Mouse (Mus musculus): ENCODE data around the gene Fam184a.
"Not testable (repeated sequence)": the region's sequence is repeated elsewhere in the genome, so short reads cannot be mapped to it uniquely, and the experiment has no call there.

Fam184a gene

GRCm38 (mm10) chr10:53691263-53691662, 59.7 kb downstream of the Fam184a start:
- DNase-seq (ENCODE audit: low read depth, low spot score) = no peak

DNA sequence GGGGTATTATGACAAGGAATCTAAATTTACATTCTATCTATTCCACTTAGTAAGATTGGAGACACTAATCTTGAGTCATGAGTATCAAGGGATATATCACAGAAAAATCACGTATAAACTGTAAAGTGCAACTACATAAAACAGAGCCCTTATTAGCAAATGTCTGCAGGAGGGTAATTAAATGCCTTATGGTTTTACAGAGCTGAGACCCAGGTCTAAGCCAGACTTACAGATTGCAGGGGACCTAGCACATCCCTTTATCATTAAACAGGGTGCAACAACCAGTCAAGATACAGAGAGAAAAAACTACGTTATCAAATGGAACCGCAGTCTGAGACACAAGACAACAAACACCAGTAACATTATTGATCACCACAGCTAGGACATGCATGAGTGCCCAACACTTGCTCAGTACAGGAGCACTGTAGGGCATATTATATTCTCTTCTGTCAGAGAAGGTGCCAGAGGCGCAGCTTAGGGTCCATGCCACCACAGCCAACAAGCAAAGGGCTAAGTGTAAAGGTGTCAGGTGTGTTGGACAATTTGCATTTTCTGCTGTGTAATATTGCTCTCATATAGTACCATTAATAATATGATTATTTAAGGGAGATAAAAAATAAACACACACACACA, 61.9 kb downstream of the Fam184a start:
- no peak for DNase-seq (ENCODE audit: low read depth, low spot score)

- no peak for DNase-seq (ENCODE audit: low read depth, low spot score)
Measured at GRCm38 (mm10) chr10:53688533-53688932, 62.4 kb downstream of the Fam184a start.

DNA sequence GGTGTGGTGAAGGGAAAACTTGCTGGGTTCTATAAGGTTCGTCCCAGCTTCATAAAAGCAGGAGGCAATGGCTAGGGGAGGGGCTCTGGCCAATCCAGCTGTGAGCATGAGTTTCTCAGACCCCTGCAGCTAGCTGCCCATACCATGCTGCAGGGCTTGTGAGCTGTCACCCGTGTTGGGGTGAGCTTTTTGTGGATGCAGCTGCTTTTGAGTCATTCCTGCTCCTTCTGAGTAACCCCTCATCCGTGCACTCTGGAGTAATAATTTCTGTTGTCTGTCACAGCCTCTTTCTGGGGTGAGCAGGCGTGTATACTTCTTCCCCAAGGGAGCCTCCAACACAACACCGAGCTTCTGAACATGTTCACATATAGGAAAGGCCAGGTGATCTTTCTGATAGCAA, 63.0 kb downstream of the Fam184a start:
- no peak for DNase-seq (ENCODE audit: low read depth, low spot score)

DNA sequence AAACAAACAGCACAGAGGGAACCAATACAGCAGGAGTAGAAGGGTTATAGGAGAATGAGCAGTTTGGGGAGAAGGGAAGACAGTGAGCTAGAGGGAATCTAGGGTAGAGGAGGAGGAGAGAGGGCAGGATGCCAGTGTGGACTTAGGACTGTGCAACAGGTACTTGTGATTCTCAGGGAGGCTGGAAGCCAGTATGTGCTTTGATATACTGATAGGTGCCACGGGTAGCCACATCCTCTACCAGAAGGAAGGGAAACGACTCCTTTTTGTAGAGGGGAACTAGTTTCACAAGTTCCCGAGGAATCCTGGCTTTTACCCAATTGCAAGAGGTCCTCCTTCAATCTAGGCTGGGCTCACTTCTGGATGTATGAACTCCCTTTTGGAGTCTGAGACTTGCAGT, 65.1 kb downstream of the Fam184a start:
- DNase-seq (ENCODE audit: low read depth, low spot score) = no peak

GRCm38 (mm10) chr10:53683226-53683625, 67.7 kb downstream of the Fam184a start:
- DNase-seq (ENCODE audit: low read depth, low spot score) = no peak

- no peak for DNase-seq (ENCODE audit: low read depth, low spot score)
Measured at GRCm38 (mm10) chr10:53679690-53680557, 71.0 kb downstream of the Fam184a start.

DNA sequence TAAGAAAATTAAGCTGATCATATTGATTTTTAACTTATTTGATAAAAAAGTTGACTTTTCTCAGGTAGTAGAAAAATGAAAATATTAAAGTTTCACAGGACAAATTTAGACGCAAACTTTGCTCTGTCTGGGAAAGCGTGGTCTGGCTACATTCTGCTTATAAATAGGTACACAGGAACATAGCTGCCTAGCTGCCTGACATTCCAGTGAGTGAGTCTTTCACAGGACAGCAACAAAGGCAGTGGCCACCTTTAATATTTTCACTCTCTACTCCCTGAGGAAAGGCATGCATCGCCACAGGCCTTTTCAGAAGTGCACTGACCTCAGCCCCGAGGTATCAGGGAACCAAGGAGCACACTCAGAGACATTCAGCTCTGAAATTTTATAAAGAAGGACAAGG, 89.1 kb downstream of the Fam184a start:
- no peak for DNase-seq (ENCODE audit: low read depth, low spot score)

- not testable (repeated sequence) for DNase-seq (ENCODE audit: low read depth, low spot score)
Measured at GRCm38 (mm10) chr10:53654239-53654638, 96.7 kb downstream of the Fam184a start.

- no peak for DNase-seq (ENCODE audit: low read depth, low spot score)
Measured at GRCm38 (mm10) chr10:53650683-53651082, 100.2 kb downstream of the Fam184a start.

- no peak for DNase-seq (ENCODE audit: low read depth, low spot score)
Measured at GRCm38 (mm10) chr10:53641507-53641906, 109.4 kb downstream of the Fam184a start.

- no peak for DNase-seq (ENCODE audit: low read depth, low spot score)
Measured at GRCm38 (mm10) chr10:53635246-53635971, 115.5 kb downstream of the Fam184a start.

- no peak for DNase-seq (ENCODE audit: low read depth, low spot score)
Measured at GRCm38 (mm10) chr10:53634160-53634559, 116.8 kb downstream of the Fam184a start.

DNA sequence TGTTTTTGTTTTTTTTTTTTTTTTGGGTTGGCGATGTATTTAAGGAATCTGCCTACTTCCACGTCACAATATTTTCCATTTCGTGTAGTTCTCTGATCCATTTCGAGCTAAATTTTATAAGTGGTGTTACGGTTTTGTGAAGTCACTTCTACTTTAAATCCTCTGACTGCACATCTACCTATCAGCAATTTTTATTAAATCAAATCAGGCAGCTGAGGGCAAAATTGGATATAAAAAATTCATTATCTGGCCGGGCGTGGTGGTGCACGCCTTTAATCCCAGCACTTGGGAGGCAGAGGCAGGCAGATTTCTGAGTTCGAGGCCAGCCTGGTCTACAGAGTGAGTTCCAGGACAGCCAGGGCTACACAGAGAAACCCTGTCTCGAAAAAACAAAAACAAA, 120.6 kb downstream of the Fam184a start, which contains the start of gene Mcm9:
Gene Mcm9 (minus strand): TSS at position 101 of the 400 bp plus-strand sequence.
- not testable (repeated sequence) for DNase-seq (ENCODE audit: low read depth, low spot score)

DNA sequence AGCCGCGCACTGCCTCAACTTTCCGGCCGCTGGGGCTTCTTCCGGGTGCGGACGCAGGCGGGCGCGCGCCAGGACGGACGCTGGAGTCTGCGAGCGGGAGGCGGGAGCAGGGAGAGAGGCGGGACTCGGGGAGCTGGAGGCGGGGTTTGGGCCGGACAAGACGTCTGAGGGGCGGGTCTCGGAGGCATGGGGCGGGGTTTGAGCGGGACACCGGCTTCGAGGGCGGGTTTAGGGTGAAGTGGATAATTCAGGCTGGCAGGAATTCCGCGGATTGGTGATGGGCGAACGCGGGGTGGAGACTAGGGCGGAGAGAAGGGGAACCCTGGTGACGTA, 121.0 kb downstream of the Fam184a start:
- DNase-seq (ENCODE audit: low read depth, low spot score) = peak; percentile 91

DNA sequence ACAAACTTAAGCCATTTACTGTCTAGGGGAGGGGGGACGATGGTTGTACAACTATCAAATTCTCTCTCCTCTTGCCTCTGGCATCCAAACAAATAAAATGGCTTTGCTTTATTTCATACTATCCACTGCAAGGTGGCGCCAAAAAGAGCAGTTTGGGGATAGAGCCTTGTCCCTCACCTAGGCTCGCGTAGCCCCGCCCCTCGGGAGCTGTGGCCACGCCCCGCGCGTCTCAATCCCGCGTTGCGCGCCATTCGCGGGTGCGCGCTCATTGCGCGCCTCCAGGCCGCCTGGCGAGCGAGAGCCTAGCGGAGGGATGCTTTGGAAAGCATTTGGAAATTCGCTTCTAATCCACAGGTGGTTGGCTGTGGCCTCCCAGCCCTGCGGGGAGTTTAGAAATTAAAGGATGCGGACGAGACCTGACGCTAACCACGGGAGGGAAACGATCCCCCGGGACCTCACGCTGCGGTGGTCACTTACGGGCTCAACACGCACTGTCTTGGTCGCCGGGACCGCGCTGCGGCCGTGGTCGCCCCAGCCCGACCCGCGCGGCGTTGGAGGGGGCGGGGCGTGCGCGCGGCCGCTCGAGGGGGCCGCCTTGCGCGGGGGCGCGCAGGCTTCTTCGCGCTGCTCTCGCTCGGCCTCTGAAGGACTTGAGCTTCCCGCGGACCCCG, 121.5 kb downstream of the Fam184a start:
- DNase-seq (ENCODE audit: low read depth, low spot score) = peak; percentile 45

GRCm38 (mm10) chr10:53615850-53616616, 134.9 kb downstream of the Fam184a start:
- no peak for DNase-seq (ENCODE audit: low read depth, low spot score)

- no peak for DNase-seq (ENCODE audit: low read depth, low spot score)
Measured at GRCm38 (mm10) chr10:53613955-53614354, 137.0 kb downstream of the Fam184a start.

DNA sequence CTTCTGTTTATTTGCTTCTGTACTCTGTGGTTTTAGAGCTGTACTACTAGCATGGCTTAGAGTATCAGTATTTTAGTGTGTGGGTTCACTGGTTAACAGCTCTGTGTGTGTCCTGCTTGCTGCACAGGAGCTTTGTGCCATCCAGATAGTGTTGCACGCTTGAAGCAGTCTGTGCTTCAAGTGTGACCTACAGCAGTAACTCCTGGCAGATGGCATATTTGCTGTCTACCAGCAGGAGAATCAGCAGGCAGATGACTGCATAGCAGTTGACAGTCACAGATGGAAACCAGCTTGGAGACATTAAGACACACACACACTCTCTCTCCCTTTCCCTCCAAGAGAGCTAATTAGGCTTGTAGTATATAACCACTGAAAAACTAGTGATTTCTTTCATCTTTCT, 138.8 kb downstream of the Fam184a start:
- DNase-seq (ENCODE audit: low read depth, low spot score) = no peak

DNA sequence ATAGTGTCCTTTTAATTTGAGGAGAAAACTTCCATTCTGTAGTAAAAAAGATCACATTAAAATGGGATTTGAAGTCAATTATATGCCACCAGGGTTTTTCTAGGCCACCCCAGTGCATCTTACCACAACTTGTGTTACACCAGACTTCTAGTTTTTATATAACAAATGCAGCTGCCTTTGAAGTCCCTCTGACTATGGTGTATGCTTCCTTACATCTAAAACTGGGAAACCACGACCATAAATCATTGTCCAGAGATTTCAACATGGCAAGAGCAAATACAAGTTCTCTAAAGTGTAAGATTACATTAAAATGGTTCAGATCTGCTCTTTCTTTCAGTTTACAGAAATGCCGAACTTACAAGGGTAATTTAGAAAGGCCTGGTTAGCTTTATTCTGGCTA, 142.6 kb downstream of the Fam184a start:
- no peak for DNase-seq (ENCODE audit: low read depth, low spot score)

DNA sequence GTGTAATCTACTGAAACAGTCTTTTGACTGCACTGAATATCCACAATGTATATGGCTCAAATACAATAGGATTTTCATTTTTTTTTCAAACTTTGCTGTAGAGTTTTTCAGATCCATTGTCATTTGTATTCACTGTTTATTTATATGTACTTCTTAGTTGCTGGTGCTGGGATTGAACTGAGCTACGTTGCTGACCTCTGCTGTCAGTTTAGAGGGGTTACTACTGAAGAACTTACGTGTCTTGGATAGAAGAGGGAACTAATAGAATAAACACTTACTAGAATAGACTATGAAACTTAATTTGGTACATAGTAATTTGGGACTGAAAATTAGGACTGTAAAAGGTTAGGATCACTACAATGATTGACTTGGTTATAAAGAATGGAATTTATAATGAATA, 145.6 kb downstream of the Fam184a start:
- DNase-seq (ENCODE audit: low read depth, low spot score) = no peak
